Mouse (Mus musculus) T-helper 17 cell (primary cell): ENCODE results near the gene Alox8.

Experiments
- in situ Hi-C, 2 experiments: fragments of 300-600 bp; cut with MboI, MseI; formaldehyde crosslinking; loops; 1 replicate in 1 of 2; 2 replicates in 1 of 2; pipeline ENCODE4 v1.15.1; 2025; ENCODE audit warnings: high pct_unique_total_duplicates in 2 of 2

Gene Alox8

DNA sequence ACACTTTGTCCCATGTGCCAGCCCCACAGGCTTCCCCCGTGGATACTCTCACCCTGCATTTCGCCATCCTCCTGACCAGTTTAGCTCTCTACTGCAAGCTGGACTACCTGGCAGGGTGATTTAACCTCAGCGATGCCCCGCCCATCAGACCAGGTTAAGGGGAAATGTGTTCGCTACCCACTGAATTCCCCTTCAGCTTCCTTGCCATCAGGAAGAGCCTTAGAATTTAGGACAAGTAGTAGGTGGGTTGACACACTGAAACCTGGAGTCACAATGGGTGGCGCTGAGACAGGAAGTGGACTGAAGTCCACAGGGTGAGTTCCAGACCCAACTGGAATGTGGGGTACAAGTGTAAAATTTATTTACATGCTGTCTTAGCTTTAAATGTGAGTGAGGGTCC is at the start of gene Alox8:
Alox8 (minus strand) TSS at position 101 of the 400 bp plus-strand sequence.
- in situ Hi-C loops = no loop called here

DNA sequence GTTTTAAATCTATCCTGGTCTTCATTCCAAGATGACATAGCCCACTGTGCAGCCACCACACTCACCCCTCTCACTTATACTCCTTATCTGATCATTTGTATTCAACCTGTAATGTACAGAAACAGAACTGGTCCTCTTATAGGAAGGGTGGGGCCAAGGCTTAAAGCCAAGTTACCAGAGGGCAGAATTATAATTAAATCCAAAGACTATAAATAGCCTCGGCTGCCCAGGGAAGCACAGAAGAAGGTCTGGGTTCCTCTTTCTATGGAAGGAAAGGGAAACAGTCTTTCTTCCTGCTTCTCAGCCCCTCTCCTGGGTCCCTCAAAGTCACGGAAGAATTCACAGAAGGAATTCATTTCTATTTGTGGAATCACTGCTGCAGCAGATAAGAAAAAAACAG is 48.0 kb upstream of the Alox8 start:
- in situ Hi-C loops = no loop called here

DNA sequence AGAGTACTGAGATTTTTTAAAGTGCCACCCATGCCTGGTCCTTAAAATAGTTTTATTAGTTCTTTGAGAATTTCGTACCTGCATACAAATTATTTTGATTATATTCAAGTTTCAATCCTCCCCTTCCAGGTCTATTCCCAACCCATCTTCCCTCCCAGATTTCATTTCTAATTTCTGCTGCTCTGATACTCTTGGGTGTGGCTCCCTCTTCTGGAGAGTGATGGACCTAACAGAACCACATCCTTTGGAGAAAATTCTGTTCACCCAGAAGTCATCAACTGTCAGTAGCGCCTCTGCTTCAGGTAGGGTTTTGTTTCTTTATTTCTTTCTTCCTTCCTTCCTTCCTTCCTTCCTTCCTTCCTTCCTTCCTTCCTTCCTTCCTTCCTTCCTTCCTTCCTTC is 47.3 kb upstream of the Alox8 start:
- in situ Hi-C loops = no loop called here

DNA sequence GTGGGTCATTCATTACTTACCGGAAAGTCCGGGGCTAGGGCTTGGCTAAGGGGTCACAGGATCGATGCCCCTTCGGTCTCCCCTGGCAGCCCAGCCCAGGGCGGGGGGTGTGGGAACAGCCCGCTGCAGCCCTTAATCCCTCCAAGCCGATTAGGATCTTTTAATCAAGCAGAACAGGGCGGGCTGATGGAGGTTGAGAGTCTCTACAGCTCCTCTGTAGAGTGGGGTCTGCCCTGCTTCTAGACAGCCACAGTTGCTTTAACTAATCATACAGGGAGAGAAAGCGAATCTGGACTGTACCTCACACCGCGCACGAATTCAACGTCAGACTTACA is 39.2 kb upstream of the Alox8 start, which contains the start of gene Gucy2e:
Gucy2e (minus strand) TSS at position 111 of the 335 bp plus-strand sequence.
- in situ Hi-C loops = loop anchor here (5.0 to 10.0 kb wide), 3 partner anchors 50 to 532 kb away; no protein-coding TSS in a partner anchor

DNA sequence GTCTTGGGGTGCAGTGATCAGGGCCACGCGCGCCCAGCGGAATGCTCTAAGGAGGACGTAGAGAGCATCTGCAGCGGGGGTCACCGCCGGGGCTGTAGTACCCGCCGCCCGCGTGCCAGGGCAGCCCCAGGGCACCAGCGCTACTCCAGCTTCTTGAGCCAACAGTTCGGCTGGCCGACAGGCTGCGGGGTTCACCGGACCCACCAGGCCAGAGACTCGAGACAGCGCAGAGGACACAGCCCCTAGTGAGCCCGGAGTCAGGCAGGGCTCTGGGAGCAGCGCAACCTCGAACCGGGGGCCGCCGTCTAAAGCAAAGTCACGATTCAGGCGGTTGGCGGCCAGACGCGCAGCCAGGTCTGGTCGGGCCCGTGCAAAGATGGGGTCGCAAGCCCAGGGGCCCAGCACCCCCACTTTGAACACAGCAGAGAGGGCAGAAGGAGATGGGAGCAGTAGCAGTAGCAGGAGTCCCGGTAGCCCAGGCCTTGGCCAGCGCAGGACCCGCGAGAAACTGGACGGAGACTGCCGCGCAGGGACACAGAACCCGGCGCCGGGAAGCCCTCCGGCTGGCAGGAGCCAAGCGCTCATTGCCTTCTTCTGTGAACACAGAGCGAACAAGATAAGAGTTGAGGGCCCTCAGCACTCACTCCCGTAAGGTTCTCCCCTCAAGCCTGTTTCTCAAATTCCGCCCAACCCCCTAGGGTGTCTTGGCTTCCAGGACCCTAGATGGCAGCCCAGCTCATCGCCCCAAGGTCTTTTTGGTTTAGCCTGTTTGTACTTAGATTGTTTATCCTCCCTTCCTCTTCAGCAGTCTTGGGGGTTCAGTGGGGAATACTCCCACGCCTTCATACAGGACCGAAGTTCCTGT is 38.6 kb upstream of the Alox8 start:
- in situ Hi-C loops = loop anchor here (5.0 to 10.0 kb wide), 3 partner anchors 49 to 531 kb away; no protein-coding TSS in a partner anchor

DNA sequence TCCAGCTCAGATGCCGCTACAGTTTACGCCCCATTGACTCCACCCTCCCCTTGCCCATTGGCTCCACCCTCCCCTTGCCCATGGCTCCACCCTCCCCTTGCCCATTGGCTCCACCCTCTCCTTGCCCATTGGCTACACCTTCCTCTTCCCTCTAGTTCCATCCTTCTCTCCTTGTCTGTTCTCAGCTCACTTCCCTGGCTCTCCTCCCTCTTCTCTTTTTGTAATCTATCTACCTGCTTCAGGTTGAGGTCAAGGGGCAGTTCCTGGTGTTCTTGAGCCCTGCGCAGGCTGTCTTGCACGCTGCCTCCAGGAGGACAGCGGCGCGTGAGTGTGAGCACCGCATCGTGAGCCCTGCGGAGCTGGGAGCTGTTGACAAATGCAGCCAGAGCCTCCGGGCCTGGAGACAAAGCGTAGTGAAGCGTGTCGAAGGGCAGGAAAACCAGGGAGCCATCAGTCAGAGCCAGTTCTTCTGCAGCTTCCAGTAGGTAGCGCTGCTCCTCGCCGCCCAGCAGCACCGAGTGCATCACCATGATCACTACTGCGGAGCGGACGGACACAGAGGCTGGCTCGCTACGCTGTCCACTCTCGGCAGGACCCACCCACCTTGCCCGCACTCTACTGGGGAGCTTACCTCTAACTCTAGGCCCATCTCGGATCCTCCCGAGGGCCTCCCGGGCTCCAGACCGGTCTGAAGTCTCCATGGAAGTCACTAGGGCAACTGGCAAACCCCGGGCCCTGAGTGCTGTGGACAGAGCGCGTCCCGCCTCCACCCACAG is 37.8 kb upstream of the Alox8 start:
- in situ Hi-C loops = loop anchor here (5.0 to 10.0 kb wide), 3 partner anchors 48 to 531 kb away; no protein-coding TSS in a partner anchor

DNA sequence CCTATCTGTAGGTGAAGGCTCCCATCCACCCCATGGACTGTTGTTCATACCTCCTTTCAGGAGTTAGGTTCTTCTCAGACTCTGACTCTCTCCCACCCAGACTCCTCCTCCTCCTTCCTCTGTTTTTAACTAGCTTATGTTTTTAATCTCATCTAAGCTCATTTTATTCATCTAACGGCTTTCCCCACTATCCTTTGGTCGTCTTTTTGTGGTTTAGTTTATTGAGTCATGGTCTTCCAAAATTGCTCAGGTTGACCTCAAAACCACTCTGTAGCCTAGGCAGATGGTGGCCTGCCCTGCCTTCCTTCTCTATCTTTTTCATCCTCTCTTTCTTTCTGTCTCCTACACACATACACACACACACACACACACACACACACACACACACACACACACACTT is 35.5 kb upstream of the Alox8 start:
- in situ Hi-C loops = loop anchor here in 1 of 2 experiments (10.0 kb wide), 2 partner anchors 48 to 528 kb away; no protein-coding TSS in a partner anchor

DNA sequence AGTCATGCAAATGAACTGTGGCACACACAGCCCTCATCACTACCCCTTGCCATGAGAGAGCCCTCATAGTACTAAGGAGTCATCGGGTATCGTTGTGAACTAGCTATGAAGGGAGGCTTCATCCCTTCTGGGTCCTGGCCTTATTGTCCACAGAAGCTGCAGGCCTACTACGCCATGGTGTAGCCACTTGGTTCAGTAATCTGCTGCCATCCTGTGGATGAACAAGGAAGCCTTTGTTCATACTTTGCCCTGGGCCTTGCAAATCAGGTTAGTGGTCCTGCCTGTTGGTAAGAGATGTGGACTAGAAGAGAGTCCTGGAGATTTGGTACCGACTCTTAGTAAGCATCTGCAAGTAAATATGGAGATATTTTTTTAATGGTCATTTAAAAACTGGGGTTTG is 32.8 kb upstream of the Alox8 start:
- in situ Hi-C loops = loop anchor here in 1 of 2 experiments (10.0 kb wide), 2 partner anchors 46 to 526 kb away; no protein-coding TSS in a partner anchor

DNA sequence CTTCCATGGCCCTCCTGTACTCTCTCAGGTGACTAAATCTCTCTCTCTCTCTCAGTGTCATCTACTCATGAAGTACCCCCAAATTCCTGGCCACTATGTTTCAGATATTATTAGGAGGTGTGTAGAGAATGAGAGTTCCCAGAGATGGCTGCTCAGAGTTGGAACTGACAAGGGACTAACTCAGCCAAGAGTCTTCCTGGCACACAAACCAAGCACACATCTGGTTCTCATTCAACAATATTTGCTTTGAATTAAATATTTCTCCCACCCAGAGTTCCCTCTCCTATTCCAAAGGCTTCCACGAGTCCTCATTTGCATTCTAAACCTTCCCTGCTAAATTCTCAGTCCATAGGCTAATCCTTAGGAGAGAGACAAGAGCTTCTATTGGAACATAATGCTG is 28.1 kb upstream of the Alox8 start:
- in situ Hi-C loops = no loop called here

DNA sequence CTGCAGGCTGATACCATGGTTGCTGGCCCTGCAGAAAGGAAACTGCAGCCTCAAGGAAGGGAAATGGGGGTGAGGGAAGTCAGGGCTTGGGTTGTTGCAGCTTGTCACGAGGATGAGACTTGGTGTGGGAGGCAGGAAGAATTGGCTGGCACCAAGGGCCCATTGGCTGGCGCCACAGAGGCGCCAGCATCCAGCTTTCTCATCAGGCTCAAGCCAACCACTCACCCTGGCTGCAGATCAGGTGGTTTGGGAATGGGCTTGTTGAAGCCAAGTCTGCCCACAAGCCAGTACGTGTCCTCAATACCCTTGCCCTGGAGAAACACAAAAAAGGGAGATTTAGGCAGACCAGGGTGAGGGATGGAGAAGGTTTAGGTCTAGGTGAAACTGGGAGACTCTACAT is 25.5 kb upstream of the Alox8 start:
- in situ Hi-C loops = no loop called here

DNA sequence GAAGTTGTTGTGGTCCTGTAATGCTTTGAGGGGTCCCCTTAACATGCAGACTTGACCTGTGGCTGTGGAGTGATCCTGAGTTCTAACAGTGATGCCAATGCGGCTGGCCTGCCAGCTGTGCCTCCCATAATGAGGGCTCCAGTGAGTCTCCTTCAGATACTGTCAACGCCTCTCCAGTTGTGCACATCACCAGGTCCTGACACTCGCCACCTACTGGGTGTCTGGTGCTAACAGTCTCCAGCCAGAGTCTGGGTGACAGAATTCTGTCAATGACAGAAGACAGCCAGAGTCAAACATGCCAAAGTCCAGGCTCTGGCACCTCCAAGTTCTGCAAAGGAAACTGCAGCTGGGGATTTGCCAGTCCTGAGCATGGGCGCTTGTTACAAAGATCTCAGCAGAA is 23.4 kb upstream of the Alox8 start:
- in situ Hi-C loops = no loop called here

DNA sequence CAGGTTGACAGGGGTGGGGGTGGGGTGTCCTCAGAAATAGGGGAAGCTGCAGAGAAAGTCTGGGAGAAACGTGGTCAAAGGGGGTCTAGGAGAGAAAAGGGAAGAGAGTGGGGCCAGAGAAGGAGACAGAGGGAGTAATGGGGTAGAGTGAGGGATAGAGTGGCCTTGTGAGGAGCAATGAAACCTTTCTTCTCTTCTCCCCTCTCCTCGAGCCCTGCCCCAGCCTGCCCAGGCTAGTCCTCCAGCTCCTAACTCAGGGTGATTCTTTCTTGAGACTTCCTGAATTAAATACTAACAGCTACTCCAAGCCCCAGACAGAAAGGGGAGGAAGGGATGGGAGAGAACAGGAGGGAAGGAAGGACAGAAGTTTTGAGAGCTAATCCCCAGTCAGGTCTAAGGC is 21.0 kb upstream of the Alox8 start:
- in situ Hi-C loops = no loop called here

DNA sequence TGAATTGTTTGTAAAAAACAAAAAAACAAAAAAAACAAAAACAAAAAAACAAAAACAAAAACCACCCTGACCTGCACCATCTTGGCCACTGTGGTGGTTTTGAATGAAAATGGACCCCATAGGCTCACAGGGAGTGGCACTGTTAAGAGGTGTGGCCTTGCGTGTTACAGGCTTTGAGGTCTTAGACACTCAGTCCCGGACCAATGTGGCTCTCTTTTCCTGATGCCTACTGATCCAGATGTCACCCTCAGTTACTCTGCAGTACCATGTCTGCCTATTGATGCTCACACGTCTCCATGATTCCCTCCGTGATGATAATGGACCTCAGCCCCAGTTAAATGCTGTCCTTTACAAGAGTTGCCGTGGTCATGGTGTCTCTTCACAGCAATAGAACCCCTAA is 19.8 kb upstream of the Alox8 start:
- in situ Hi-C loops = no loop called here

DNA sequence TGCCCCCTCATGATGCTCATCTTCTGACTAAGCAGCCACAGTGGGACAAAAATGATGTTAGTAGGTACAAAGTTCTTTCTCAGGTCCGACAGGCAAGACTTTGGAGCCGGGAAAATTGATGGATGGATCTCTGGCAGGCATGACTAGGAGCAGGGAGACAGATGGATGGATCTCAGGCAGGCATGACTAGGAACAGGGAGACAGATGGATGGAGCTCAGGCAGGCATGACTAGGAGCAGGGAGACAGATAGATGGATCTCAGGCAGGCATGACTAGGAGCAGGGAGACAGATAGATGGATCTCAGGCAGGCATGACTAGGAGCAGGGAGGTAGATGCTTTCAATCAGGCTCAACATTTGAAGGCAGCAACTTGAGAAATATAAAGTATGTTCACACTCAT is 13.8 kb upstream of the Alox8 start:
- in situ Hi-C loops = no loop called here

DNA sequence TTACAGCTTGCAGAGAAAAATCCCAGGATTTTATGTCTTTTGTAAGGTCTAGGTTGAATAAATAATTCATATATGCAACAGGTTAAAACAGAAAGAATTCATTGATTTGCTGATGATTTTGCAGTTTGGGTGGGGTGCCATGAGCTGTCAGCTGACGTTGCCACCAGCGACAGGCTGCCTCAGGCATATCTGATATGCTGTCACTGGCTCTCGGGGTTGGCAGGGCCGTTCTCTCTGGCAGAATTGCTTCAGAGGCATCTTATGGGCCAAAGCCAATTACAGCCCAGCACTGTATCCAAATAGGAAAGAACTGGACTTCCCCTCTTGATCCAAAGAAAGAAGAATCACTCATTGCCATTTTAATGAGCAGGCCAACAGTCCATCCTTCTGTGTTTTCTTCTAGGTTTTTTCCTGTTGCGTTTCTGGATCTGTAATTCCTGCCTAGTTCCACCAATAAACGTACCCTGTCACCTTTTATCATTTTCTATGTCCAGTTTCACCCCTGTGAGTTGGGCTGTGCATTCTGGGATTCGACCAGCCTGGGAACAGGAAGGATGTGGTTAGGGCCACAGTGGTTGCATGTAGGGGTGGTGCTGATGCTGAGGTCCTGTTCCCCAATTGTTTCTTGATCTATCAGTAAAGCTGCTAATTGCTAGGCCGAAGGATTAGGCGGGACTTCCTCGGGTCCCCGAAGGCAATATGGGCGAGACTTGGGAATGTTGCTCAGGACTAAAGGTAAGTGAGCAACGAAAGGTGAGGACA is 5.0 kb upstream of the Alox8 start:
- in situ Hi-C loops = no loop called here

DNA sequence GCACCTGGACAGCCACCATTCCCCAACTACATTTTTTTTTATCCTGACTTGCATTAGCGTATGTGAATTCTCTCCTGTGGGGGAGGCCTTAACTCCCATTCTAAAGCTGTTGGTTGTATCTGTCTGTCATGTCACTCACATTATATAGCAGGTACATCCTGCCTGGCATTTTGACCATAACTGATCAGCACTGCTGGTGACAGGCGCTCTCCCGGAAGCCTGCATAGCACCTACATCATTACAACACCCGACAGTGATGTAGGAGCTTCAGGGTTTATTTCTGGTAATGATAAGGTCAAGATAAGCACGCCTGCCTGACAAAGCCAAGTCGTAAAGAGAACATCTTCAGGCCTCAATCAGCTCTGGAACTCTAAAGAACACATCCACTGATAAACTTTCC is 2.6 kb upstream of the Alox8 start:
- in situ Hi-C loops = no loop called here

DNA sequence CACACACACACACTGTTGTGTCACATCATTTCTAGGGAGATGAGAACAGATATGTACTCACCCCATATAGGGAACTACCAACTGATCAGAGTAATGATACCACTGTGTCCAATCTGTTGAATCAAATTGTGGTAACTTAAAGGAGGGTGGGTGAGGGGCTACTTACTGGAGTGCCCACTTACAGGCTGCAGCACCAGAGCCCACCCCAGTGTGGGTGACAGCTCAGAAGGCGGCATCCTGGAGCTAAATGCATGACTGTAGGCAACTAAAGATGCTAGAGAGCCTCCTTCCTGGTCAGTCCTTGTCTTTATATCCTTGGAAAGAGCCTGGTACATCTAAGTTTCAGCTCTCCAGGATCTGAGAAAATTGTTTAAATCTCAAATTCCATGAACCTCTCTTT is 1.6 kb upstream of the Alox8 start:
- in situ Hi-C loops = no loop called here

DNA sequence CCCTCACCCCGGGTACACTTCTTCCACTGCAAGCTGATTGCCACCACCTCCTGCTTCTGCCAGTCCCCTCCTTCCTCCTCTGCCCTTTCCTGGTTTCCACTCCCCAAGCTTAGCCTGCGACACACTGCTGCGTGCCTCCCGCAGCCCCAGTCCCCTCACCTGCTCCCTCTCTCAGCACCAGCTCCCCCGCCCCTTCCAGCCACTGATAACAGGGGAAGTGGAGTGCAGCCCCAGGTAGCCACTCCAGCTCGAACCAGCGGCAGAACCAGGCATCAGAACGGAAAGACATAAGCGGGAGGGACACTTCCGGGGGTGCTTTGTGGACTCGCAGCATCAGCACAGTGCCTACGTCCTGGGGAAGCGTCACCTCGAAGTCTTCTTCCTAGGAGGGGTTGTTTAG is 449 bp downstream of the Alox8 start:
- in situ Hi-C loops = no loop called here

DNA sequence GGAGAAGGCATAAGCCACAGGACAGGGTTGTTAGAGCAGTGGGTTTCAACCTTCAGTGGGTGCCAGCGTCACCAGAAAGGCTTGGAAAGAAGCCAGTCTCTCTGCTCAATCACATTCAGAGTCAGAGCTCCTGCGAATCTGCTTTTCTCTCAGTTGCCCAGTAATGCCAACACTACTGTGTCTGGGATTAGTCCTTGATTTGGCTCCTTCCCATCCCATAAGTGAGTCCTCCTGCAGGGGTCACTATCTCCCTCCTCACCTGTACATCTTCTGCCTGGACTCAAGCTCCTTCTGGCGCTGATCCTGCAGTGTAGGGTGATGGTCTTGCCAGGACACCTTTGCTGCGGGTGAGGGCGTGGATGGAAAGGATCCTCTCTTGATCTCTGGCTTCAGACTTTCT is 877 bp downstream of the Alox8 start:
- in situ Hi-C loops = no loop called here

DNA sequence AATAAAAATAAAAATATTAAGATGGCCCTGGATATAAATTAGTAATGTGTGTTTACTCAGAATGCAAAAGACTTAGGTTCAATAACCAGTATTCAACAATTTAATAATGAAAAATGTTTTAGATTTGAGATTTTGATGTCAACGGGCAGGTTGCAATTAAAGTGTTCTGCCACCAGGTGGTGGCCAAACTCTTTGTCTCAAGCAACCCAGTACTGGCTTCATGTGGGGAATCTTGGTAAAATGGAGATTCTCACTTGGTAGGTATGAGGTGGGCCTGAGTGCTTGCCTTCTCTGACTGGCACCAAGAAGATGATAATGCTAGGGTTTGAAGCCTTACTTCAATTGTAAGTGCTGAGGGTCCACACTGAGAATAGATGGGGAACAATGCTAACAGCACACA is 4.8 kb downstream of the Alox8 start:
- in situ Hi-C loops = no loop called here

DNA sequence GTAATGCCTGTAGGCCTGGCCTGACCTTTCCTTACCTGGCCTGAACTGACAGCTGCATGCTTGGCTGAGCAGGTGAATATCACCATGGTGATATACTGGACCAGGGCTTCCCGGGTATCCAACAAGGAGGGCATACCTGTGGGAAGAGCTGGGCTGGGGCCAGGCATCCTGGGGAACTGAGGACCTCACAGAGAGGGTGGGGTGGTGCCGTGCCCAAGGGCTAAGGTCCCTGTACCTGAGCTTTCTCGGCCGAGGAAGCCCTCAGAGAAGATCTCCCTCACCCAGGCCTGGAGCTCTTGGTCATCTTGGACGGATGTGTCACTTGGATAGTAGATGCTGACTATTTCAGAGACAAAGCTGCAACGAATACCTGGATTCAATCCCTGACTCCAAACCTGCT is 11.7 kb downstream of the Alox8 start:
- in situ Hi-C loops = loop anchor here (5.0 to 10.0 kb wide), 2 partner anchors 49 to 51 kb away; partner anchors contain the start of gene Gucy2e (in 2 of the 2)

DNA sequence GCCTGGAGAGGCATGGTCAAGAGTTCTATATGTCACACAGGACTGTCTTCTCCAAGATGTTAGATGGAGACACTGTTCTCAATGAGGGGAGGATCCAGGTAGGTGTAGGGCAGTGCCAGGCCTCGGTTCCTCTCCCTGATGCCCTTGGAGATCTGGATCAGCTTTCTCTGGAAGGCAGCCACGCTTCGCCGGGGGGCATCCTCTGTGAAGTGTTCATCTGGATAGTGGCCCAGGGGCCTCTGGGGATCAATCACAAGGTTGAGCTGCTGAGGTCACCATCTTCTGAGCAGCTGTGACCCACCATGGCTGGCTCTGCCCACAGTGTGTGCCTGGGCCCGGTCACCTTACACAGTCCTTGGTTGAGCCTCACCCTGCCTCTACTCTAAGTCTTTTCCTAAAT is 12.6 kb downstream of the Alox8 start:
- in situ Hi-C loops = loop anchor here (5.0 to 10.0 kb wide), 2 partner anchors 50 to 52 kb away; partner anchors contain the start of gene Gucy2e (in 2 of the 2)
